21 mouse cellular contexts compared by ENCODE assay signal in genomic region chr10:58636431-58637080, GRCm38 (mm10). TPM values are rescaled to one million over a fixed set of nuclear protein-coding genes. Genes with fewer than 3 reads are reported as not detected.
DNase-seq lines count a peak whose midpoint lies in the region; ATAC-seq and TF ChIP-seq lines count a peak whose summit lies in the region.
"Had no signal": no experiment of that assay in that cellular context is flagged by ENCODE, and none has a peak within 500 bp of the region (broad histone marks: within the 10 kb centered on the region; RNA-seq: fewer than 3 reads in every experiment).

No protein-coding gene starts in this region.

- intact Hi-C loops in heart, postnatal 25 days (cut with DNase I) = no loop called here

- H3K4me3 ChIP-seq in heart, embryonic 12.5 days = no peak overlapping the region
- H3K4me3 ChIP-seq in kidney, postnatal 0 days (replicated peaks; ENCODE audit: low read depth, low read length) = no peak overlapping the region
- no peak overlapping the region for H3K4me3 ChIP-seq in limb, embryonic 11.5 days (ENCODE audit: low read depth, low read length)
- H3K4me3 ChIP-seq: erythroblast, embryonic 14.5 days; midbrain, embryonic 15.5 days; stomach, embryonic 15.5 days had no signal

- no peak overlapping the region for H3K27ac ChIP-seq in heart, embryonic 12.5 days (ENCODE audit: poor library complexity, severe bottlenecking)
- H3K27ac ChIP-seq in kidney, postnatal 0 days = no peak overlapping the region
- H3K27ac ChIP-seq in limb, embryonic 11.5 days (replicated peaks; ENCODE audit: low read depth, low read length) = no peak overlapping the region
- H3K27ac ChIP-seq: macrophage; midbrain, embryonic 15.5 days; stomach, embryonic 15.5 days had no signal

- H3K9ac ChIP-seq in heart, embryonic 12.5 days = no peak overlapping the region
- H3K9ac ChIP-seq in kidney, postnatal 0 days (ENCODE audit: low read depth, low read length) = no peak overlapping the region
- H3K9ac ChIP-seq in limb, embryonic 11.5 days (ENCODE audit: low read length) = no peak overlapping the region
- H3K9ac ChIP-seq: liver, postnatal 0 days; midbrain, embryonic 15.5 days; stomach, embryonic 15.5 days had no signal

- H3K4me1 ChIP-seq in heart, embryonic 12.5 days (replicated peaks) = peaks cover 17% of the 10 kb centered on the region
- H3K4me1 ChIP-seq in kidney, postnatal 0 days (replicated peaks; ENCODE audit: insufficient read depth, low read length) = peaks cover 4% of the 10 kb centered on the region; the same call in 1 of the 2 replicates
- H3K4me1 ChIP-seq in limb, embryonic 11.5 days (ENCODE audit: control insufficient read depth, insufficient read depth, low read length) = peaks cover 14% of the 10 kb centered on the region
- H3K4me1 ChIP-seq: midbrain, embryonic 15.5 days had no signal

- no peak overlapping the region for H3K4me2 ChIP-seq in heart, embryonic 12.5 days
- H3K4me2 ChIP-seq in kidney, postnatal 0 days (ENCODE audit: low read length) = no peak overlapping the region
- H3K4me2 ChIP-seq in limb, embryonic 11.5 days (ENCODE audit: low read depth, severe bottlenecking) = no peak overlapping the region
- H3K4me2 ChIP-seq: heart, embryonic 11.5 days; midbrain, embryonic 15.5 days; stomach, embryonic 15.5 days had no signal

- peak; percentile 43; the same call in 1 of the 2 replicates for ATAC-seq in heart, embryonic 12.5 days (ENCODE audit: insufficient number of reproducible peaks, low FRiP score)
- ATAC-seq in kidney, postnatal 0 days (replicated peaks; ENCODE audit: low FRiP score, low read depth) = 0 out of 2 replicates have a peak, but pooled peaks have one; percentile 38
- ATAC-seq in limb, embryonic 11.5 days (ENCODE audit: insufficient number of reproducible peaks, low FRiP score, low TSS enrichment, low read depth) = no peak
- ATAC-seq: forebrain, embryonic 16.5 days; liver, postnatal 0 days; midbrain, embryonic 15.5 days had no signal

- H3K9me3 ChIP-seq in heart, embryonic 12.5 days (replicated peaks) = 0 out of 2 replicates have a peak, but pooled peaks cover 3% of the 10 kb centered on the region
- H3K9me3 ChIP-seq in kidney, postnatal 0 days (replicated peaks; ENCODE audit: low read length) = no peaks in the 10 kb centered on the region
- H3K9me3 ChIP-seq in limb, embryonic 11.5 days (ENCODE audit: control insufficient read depth, low read length) = no peaks in the 10 kb centered on the region
- H3K9me3 ChIP-seq: midbrain, embryonic 15.5 days; stomach, embryonic 15.5 days had no signal

- no peak for TF ChIP-seq CTCF in kidney, postnatal 0 days (IDR thresholded peaks at IDR 0.05; ENCODE audit: low read depth)

- no peak for DNase-seq in heart, adult 9 months (ENCODE audit: low spot score in 2 of 2)
- peak; percentile 79 for DNase-seq in kidney, postnatal 0 days (ENCODE audit: low spot score)
- DNase-seq in kidney, adult 8-10 months = no peak
- peak; percentile 62 for DNase-seq in embryo, embryonic 10 days (ENCODE audit: low spot score)
- DNase-seq in limb, embryonic 11.5 days (ENCODE audit: low spot score) = peak; percentile 32
- DNase-seq in ovary, adult 18-20 months (ENCODE audit: low spot score) = no peak
- no peak for DNase-seq in heart, postnatal 25 days (ENCODE audit: low spot score)
- DNase-seq: cerebellum, postnatal 10 days; heart, postnatal 36 days; kidney, adult 11 months; liver; liver, postnatal 0 days; spleen, adult 18-20 months had no signal

- no peaks in the 10 kb centered on the region for H3K36me3 ChIP-seq in heart, embryonic 12.5 days
- no peaks in the 10 kb centered on the region for H3K36me3 ChIP-seq in kidney, postnatal 0 days (ENCODE audit: insufficient read depth, low read length)
- no peaks in the 10 kb centered on the region for H3K36me3 ChIP-seq in limb, embryonic 11.5 days (ENCODE audit: control insufficient read depth, insufficient read depth, low read length)
- H3K36me3 ChIP-seq: midbrain, embryonic 15.5 days; stomach, embryonic 15.5 days had no signal

- WGBS in heart, embryonic 12.5 days = 57% methylated on average over 7 of the region's 7 CpGs
- WGBS in kidney, postnatal 0 days = 8% methylated on average over 7 of the region's 7 CpGs
- WGBS in limb, embryonic 11.5 days = 30% methylated on average over 7 of the region's 7 CpGs

- no peaks in the 10 kb centered on the region for H3K27me3 ChIP-seq in heart, embryonic 12.5 days (replicated peaks)
- H3K27me3 ChIP-seq in kidney, postnatal 0 days (ENCODE audit: insufficient read depth, low read length) = no peaks in the 10 kb centered on the region
- H3K27me3 ChIP-seq in limb, embryonic 11.5 days (ENCODE audit: control insufficient read depth, insufficient read depth, low read length) = no peaks in the 10 kb centered on the region
- H3K27me3 ChIP-seq: midbrain, embryonic 15.5 days; stomach, embryonic 15.5 days had no signal

RNA-seq across cellular contexts. Expression of gene Edar, which starts 38.9 kb away (rescaled TPM):
- polyA plus RNA-seq in heart, embryonic 12.5 days (2016; fragmentation: Nextera tagmentation; extraction: Ambion mirVana) = not detected in 2 replicates
- polyA plus RNA-seq in kidney, postnatal 0 days (2015; fragmentation: Nextera tagmentation; extraction: Ambion mirVana) = 0.51 and 0.64 TPM in 2 replicates
- 2.5 and 3.0 TPM in 2 replicates for polyA plus RNA-seq in limb, embryonic 11.5 days (2014; fragmentation: Nextera tagmentation; extraction: Ambion mirVana)
- total RNA-seq in heart, postnatal 25 days (2021) = under 1 TPM; 0.47 to 0.56 TPM
- total RNA-seq: MEL had no signal
- polyA plus RNA-seq: erythroblast, embryonic 14.5 days; macrophage had no signal

Comparison
In these comparisons a context has a peak if more than half of its experiments do, and no peak if none do; other contexts are left out.
1. DNase-seq: peak in kidney, postnatal 0 days (single experiment), embryo, embryonic 10 days (single experiment) and limb, embryonic 11.5 days (single experiment); none in heart, adult 9 months (0 of 2), kidney, adult 8-10 months (0 of 2), ovary, adult 18-20 months (single experiment) and heart, postnatal 25 days (single experiment).